Mouse (Mus musculus) R1 (cell line): Measurements from ENCODE around the gene Lrp2.

Source experiments
- DNase-seq: peaks from one replicate; pipeline ENCODE4 v3.0.0-alpha.2; 2018; ENCODE audit warnings: low read depth, low spot score

Gene Lrp2

GRCm38 (mm10) chr2:69518307-69518706 is 67.6 kb downstream of the Lrp2 start:
- DNase-seq, result no peak

GRCm38 (mm10) chr2:69511766-69512165 is 74.1 kb downstream of the Lrp2 start:
- no peak for DNase-seq

GRCm38 (mm10) chr2:69500357-69500756 is 85.5 kb downstream of the Lrp2 start:
- no peak for DNase-seq

GRCm38 (mm10) chr2:69493130-69493529 is 92.7 kb downstream of the Lrp2 start:
- peak; percentile 19 for DNase-seq

- DNase-seq, result no peak
Measured at GRCm38 (mm10) chr2:69480965-69481364, 104.9 kb downstream of the Lrp2 start.

- no peak for DNase-seq
Measured at GRCm38 (mm10) chr2:69479859-69480258, 106.0 kb downstream of the Lrp2 start.

- DNase-seq, result no peak
Measured at GRCm38 (mm10) chr2:69476901-69477300, 109.0 kb downstream of the Lrp2 start.

- DNase-seq, result no peak
Measured at GRCm38 (mm10) chr2:69475177-69475576, 110.7 kb downstream of the Lrp2 start.

- DNase-seq, result no peak
Measured at GRCm38 (mm10) chr2:69471837-69472236, 114.0 kb downstream of the Lrp2 start.

- DNase-seq, result no peak
Measured at GRCm38 (mm10) chr2:69463609-69464008, 122.3 kb downstream of the Lrp2 start.

GRCm38 (mm10) chr2:69459481-69459880 is 126.4 kb downstream of the Lrp2 start:
- peak; percentile 10 for DNase-seq

- DNase-seq, result no peak
Measured at GRCm38 (mm10) chr2:69451128-69451527, 134.7 kb downstream of the Lrp2 start.

- no peak for DNase-seq
Measured at GRCm38 (mm10) chr2:69448581-69448980, 137.3 kb downstream of the Lrp2 start.

GRCm38 (mm10) chr2:69445896-69446472 is 139.9 kb downstream of the Lrp2 start:
- DNase-seq, result no peak

- no peak for DNase-seq
Measured at GRCm38 (mm10) chr2:69441656-69442055, 144.2 kb downstream of the Lrp2 start.

GRCm38 (mm10) chr2:69428116-69428515 is 157.7 kb downstream of the Lrp2 start:
- peak; percentile 53 for DNase-seq

GRCm38 (mm10) chr2:69427141-69427540 is 158.7 kb downstream of the Lrp2 start:
- DNase-seq, result no peak

GRCm38 (mm10) chr2:69426081-69426480 is 159.8 kb downstream of the Lrp2 start:
- no peak for DNase-seq

GRCm38 (mm10) chr2:69424829-69425228 is 161.0 kb downstream of the Lrp2 start:
- no peak for DNase-seq

GRCm38 (mm10) chr2:69418294-69418881 is 167.5 kb downstream of the Lrp2 start:
- peak; percentile 94 for DNase-seq

- DNase-seq, result peak; percentile 13
Measured at GRCm38 (mm10) chr2:69415070-69415469, 170.8 kb downstream of the Lrp2 start.

- no peak for DNase-seq
Measured at GRCm38 (mm10) chr2:69414539-69414938, 171.3 kb downstream of the Lrp2 start.

- DNase-seq, result no peak
Measured at GRCm38 (mm10) chr2:69405692-69406091, 180.2 kb downstream of the Lrp2 start.

GRCm38 (mm10) chr2:69402309-69402708 is 183.6 kb downstream of the Lrp2 start:
- no peak for DNase-seq
